Mouse (Mus musculus): ENCODE results near the gene Snrnp40.

The Snrnp40 gene

GRCm38 (mm10) chr4:130380418-130380817 lies 20.5 kb downstream of the Snrnp40 start:
- no peak for DNase-seq (ENCODE audit: low read depth)

- no peak for DNase-seq (ENCODE audit: low read depth)
Observed at GRCm38 (mm10) chr4:130387256-130387655, 27.3 kb downstream of the Snrnp40 start.

GRCm38 (mm10) chr4:130389496-130389895 lies 29.6 kb downstream of the Snrnp40 start:
- peak; percentile 39 for DNase-seq (ENCODE audit: low read depth)

GRCm38 (mm10) chr4:130389927-130390326 lies 30.0 kb downstream of the Snrnp40 start:
- DNase-seq (ENCODE audit: low read depth): no peak

- DNase-seq (ENCODE audit: low read depth): no peak
Observed at GRCm38 (mm10) chr4:130391265-130391664, 31.3 kb downstream of the Snrnp40 start.

Measured in NIH3T3 (cell line).